Mouse (Mus musculus): ENCODE results near the gene Sorcs3. TPM values are rescaled to one million over a fixed set of nuclear protein-coding genes. Genes with fewer than 3 reads are reported as not detected.

The Sorcs3 gene
- polyA plus RNA-seq, 1 experiment from 2014 or later: 5.9 TPM

- Histone ChIP-seq H3K9ac (ENCODE audit: low read length) (no peak overlapping the region), H3K4me1 (ENCODE audit: control insufficient read depth, insufficient read depth, low read length) (no peaks in the 10 kb centered on the region), H3K36me3 (ENCODE audit: control insufficient read depth, insufficient read depth, low read length) (no peaks in the 10 kb centered on the region), H3K27ac (ENCODE audit: low read depth, low read length) (no peak overlapping the region), H3K4me3 (ENCODE audit: low read depth, low read length) (no peak overlapping the region), H3K4me2 (ENCODE audit: low read depth) (no peak overlapping the region), H3K9me3 (ENCODE audit: control insufficient read depth, low read length) (no peaks in the 10 kb centered on the region), H3K27me3 (ENCODE audit: control insufficient read depth, insufficient read depth, low read length) (no peaks in the 10 kb centered on the region)
- 42% methylated on average over 6 of the region's 6 CpGs for WGBS
- DNase-seq (ENCODE audit: low spot score): peak; percentile 27
- peak; percentile 53; the same call in 1 of the 2 replicates for ATAC-seq (ENCODE audit: insufficient read depth, low FRiP score, low TSS enrichment)
Observed at GRCm38 (mm10) chr19:48630671-48631327, 425.0 kb downstream of the Sorcs3 start.

GRCm38 (mm10) chr19:48642566-48642965 lies 436.7 kb downstream of the Sorcs3 start:
- WGBS: 90% methylated on average over 4 of the region's 4 CpGs

DNA sequence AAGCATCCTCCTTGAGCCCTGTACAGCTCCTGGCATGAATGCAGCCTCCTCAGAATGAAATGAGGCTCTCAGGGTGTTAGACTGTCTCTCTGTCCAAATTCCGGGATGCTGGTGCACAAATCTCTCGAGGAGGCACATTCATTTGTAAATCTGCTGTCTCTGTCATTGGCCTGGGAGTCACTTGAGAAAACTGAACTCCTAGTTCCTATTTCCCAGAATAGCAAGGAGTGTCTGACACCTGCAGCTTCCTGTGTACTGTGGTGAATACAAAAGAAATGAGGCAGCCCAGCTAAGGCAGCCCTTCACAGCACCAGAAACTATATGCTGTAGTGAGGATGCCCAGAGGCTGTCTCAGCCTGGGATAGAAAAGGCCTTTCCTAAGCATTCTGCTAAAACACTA lies 444.1 kb downstream of the Sorcs3 start:
- no peak for ATAC-seq (ENCODE audit: insufficient read depth, low FRiP score, low TSS enrichment)

More at GRCm38 (mm10) chr19:48642566-48642965, 436.7 kb downstream of the Sorcs3 start:
- no peaks in the 10 kb centered on the region for H3K9me3 ChIP-seq (ENCODE audit: control insufficient read depth, low read length)
- no peak overlapping the region for H3K4me3 ChIP-seq (ENCODE audit: low read depth, low read length)
- no peaks in the 10 kb centered on the region for H3K27me3 ChIP-seq (ENCODE audit: control insufficient read depth, insufficient read depth, low read length)
- H3K4me2 ChIP-seq (ENCODE audit: low read depth): no peak overlapping the region
- DNase-seq (ENCODE audit: low spot score): no peak
- ATAC-seq (ENCODE audit: insufficient read depth, low FRiP score, low TSS enrichment): no peak
- no peak overlapping the region for H3K27ac ChIP-seq (ENCODE audit: low read depth, low read length)
- no peaks in the 10 kb centered on the region for H3K4me1 ChIP-seq (ENCODE audit: control insufficient read depth, insufficient read depth, low read length)
- no peak overlapping the region for H3K9ac ChIP-seq (ENCODE audit: low read length)
- no peaks in the 10 kb centered on the region for H3K36me3 ChIP-seq (ENCODE audit: control insufficient read depth, insufficient read depth, low read length)

DNA sequence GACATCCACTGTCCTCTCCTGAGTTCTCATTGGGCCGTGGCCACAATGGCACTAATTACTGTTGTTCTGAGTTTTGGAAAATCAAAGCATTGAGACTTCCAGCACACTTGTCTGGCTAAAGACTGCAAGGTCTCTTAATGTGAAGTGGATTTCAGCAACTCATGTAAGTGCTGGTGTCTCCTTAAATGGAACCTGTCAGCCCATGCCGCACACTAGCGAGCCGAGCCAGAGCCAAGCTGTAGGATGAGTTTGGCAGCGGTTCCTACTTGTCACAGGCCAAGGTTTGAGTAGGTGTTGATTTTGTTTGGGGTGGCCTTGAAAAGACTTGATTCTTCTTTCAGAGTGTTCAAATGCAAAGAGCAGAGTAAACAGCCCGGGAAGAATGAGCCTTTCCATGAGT lies 445.8 kb downstream of the Sorcs3 start:
- DNase-seq (ENCODE audit: low spot score): no peak
- H3K27ac ChIP-seq (ENCODE audit: low read depth, low read length): no peak overlapping the region
- no peaks in the 10 kb centered on the region for H3K36me3 ChIP-seq (ENCODE audit: control insufficient read depth, insufficient read depth, low read length)
- H3K4me2 ChIP-seq (ENCODE audit: low read depth): no peak overlapping the region
- no peaks in the 10 kb centered on the region for H3K9me3 ChIP-seq (ENCODE audit: control insufficient read depth, low read length)
- H3K4me3 ChIP-seq (ENCODE audit: low read depth, low read length): no peak overlapping the region
- H3K9ac ChIP-seq (ENCODE audit: low read length): no peak overlapping the region
- no peaks in the 10 kb centered on the region for H3K4me1 ChIP-seq (ENCODE audit: control insufficient read depth, insufficient read depth, low read length)
- no peak for ATAC-seq (ENCODE audit: insufficient read depth, low FRiP score, low TSS enrichment)
- no peaks in the 10 kb centered on the region for H3K27me3 ChIP-seq (ENCODE audit: control insufficient read depth, insufficient read depth, low read length)
- 92% methylated on average over 6 of the region's 6 CpGs for WGBS

More for the DNA sequence above, 444.1 kb downstream of the Sorcs3 start:
- H3K9ac ChIP-seq (ENCODE audit: low read length): no peak overlapping the region
- no peak for DNase-seq (ENCODE audit: low spot score)
- H3K9me3 ChIP-seq (ENCODE audit: control insufficient read depth, low read length): no peaks in the 10 kb centered on the region
- no peaks in the 10 kb centered on the region for H3K27me3 ChIP-seq (ENCODE audit: control insufficient read depth, insufficient read depth, low read length)
- H3K4me2 ChIP-seq (ENCODE audit: low read depth): no peak overlapping the region
- no peaks in the 10 kb centered on the region for H3K4me1 ChIP-seq (ENCODE audit: control insufficient read depth, insufficient read depth, low read length)
- H3K27ac ChIP-seq (ENCODE audit: low read depth, low read length): no peak overlapping the region
- no peaks in the 10 kb centered on the region for H3K36me3 ChIP-seq (ENCODE audit: control insufficient read depth, insufficient read depth, low read length)
- 81% methylated on average over 2 of the region's 2 CpGs for WGBS
- no peak overlapping the region for H3K4me3 ChIP-seq (ENCODE audit: low read depth, low read length)

DNA sequence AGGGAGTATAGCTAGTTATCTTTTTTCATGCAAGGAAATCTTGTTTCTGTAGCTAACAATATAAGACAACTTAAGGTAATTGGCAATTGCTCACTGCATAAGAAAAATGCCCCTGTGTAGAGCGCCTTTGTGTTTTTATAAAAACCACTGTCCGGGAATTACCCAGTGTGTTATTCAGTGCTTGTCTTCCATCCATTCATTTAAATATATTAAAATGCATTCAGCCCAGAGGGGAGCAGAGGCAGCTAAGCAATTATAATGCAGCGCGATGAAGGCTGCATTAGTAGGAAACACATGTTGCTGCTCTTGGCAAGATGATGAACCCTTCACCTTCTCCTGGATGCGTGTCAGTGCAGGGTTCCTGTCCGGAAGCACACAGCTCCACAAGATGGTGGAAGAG lies 454.4 kb downstream of the Sorcs3 start:
- Histone ChIP-seq H3K4me3 (ENCODE audit: low read depth, low read length) (no peak overlapping the region), H3K36me3 (ENCODE audit: control insufficient read depth, insufficient read depth, low read length) (no peaks in the 10 kb centered on the region), H3K9me3 (ENCODE audit: control insufficient read depth, low read length) (no peaks in the 10 kb centered on the region), H3K4me2 (ENCODE audit: low read depth) (no peak overlapping the region), H3K4me1 (ENCODE audit: control insufficient read depth, insufficient read depth, low read length) (no peaks in the 10 kb centered on the region), H3K27ac (ENCODE audit: low read depth, low read length) (no peak overlapping the region), H3K9ac (ENCODE audit: low read length) (no peak overlapping the region), H3K27me3 (ENCODE audit: control insufficient read depth, insufficient read depth, low read length) (no peaks in the 10 kb centered on the region)
- 67% methylated on average over 6 of the region's 6 CpGs for WGBS
- ATAC-seq (ENCODE audit: insufficient read depth, low FRiP score, low TSS enrichment) (no peak), DNase-seq (ENCODE audit: low spot score) (no peak)

- H3K9ac ChIP-seq (ENCODE audit: low read length): no peak overlapping the region
- H3K4me2 ChIP-seq (ENCODE audit: low read depth): no peak overlapping the region
- no peaks in the 10 kb centered on the region for H3K36me3 ChIP-seq (ENCODE audit: control insufficient read depth, insufficient read depth, low read length)
- no peak overlapping the region for H3K27ac ChIP-seq (ENCODE audit: low read depth, low read length)
- DNase-seq (ENCODE audit: low spot score) (no peak), ATAC-seq (ENCODE audit: insufficient read depth, low FRiP score, low TSS enrichment) (no peak)
- WGBS: 94% methylated on average over 1 of the region's 1 CpGs
- no peaks in the 10 kb centered on the region for H3K9me3 ChIP-seq (ENCODE audit: control insufficient read depth, low read length)
- no peaks in the 10 kb centered on the region for H3K27me3 ChIP-seq (ENCODE audit: control insufficient read depth, insufficient read depth, low read length)
- H3K4me3 ChIP-seq (ENCODE audit: low read depth, low read length): no peak overlapping the region
- no peaks in the 10 kb centered on the region for H3K4me1 ChIP-seq (ENCODE audit: control insufficient read depth, insufficient read depth, low read length)
Observed at GRCm38 (mm10) chr19:48679896-48680295, 474.1 kb downstream of the Sorcs3 start.

GRCm38 (mm10) chr19:48682485-48682884 lies 476.7 kb downstream of the Sorcs3 start:
- H3K27ac ChIP-seq (ENCODE audit: low read depth, low read length): no peak overlapping the region
- H3K36me3 ChIP-seq (ENCODE audit: control insufficient read depth, insufficient read depth, low read length): no peaks in the 10 kb centered on the region
- DNase-seq (ENCODE audit: low spot score): no peak
- no peak for ATAC-seq (ENCODE audit: insufficient read depth, low FRiP score, low TSS enrichment)
- H3K4me1 ChIP-seq (ENCODE audit: control insufficient read depth, insufficient read depth, low read length): no peaks in the 10 kb centered on the region
- H3K27me3 ChIP-seq (ENCODE audit: control insufficient read depth, insufficient read depth, low read length): no peaks in the 10 kb centered on the region
- H3K9me3 ChIP-seq (ENCODE audit: control insufficient read depth, low read length): no peaks in the 10 kb centered on the region
- no peak overlapping the region for H3K9ac ChIP-seq (ENCODE audit: low read length)
- 87% methylated on average over 3 of the region's 3 CpGs for WGBS
- no peak overlapping the region for H3K4me2 ChIP-seq (ENCODE audit: low read depth)
- H3K4me3 ChIP-seq (ENCODE audit: low read depth, low read length): no peak overlapping the region

DNA sequence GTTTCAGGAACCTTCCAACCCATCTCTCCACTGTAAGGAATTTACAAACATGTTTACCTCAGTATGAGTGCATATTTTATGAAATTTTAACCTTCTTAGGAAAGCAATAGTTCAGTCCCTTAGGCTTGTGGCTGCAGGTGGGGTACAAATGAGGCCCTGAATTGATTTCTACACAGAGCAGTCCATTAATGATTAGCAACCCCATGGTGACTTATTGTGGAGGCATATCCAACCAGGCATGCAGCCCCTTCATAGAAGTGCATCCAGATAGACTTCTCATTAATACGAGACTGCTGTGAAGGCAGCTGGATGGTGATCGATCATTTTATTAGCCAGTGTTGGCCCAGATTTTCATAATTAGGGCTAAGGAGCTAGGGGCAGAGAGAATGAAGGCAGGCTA lies 480.5 kb downstream of the Sorcs3 start:
- no peak for DNase-seq (ENCODE audit: low spot score)
- Histone ChIP-seq H3K9ac (ENCODE audit: low read length) (no peak overlapping the region), H3K4me1 (ENCODE audit: control insufficient read depth, insufficient read depth, low read length) (no peaks in the 10 kb centered on the region), H3K27me3 (ENCODE audit: control insufficient read depth, insufficient read depth, low read length) (no peaks in the 10 kb centered on the region), H3K27ac (ENCODE audit: low read depth, low read length) (no peak overlapping the region), H3K9me3 (ENCODE audit: control insufficient read depth, low read length) (no peaks in the 10 kb centered on the region), H3K4me2 (ENCODE audit: low read depth) (no peak overlapping the region), H3K4me3 (ENCODE audit: low read depth, low read length) (no peak overlapping the region), H3K36me3 (ENCODE audit: control insufficient read depth, insufficient read depth, low read length) (no peaks in the 10 kb centered on the region)
- WGBS: 63% methylated on average over 2 of the region's 2 CpGs
- ATAC-seq (ENCODE audit: insufficient read depth, low FRiP score, low TSS enrichment): no peak

- no peak overlapping the region for H3K27ac ChIP-seq (ENCODE audit: low read depth, low read length)
- no peak overlapping the region for H3K4me3 ChIP-seq (ENCODE audit: low read depth, low read length)
- no peak overlapping the region for H3K4me2 ChIP-seq (ENCODE audit: low read depth)
- H3K4me1 ChIP-seq (ENCODE audit: control insufficient read depth, insufficient read depth, low read length): no peaks in the 10 kb centered on the region
- H3K9ac ChIP-seq (ENCODE audit: low read length): no peak overlapping the region
- no peaks in the 10 kb centered on the region for H3K36me3 ChIP-seq (ENCODE audit: control insufficient read depth, insufficient read depth, low read length)
- no peaks in the 10 kb centered on the region for H3K9me3 ChIP-seq (ENCODE audit: control insufficient read depth, low read length)
- ATAC-seq (ENCODE audit: insufficient read depth, low FRiP score, low TSS enrichment): no peak
- no peak for DNase-seq (ENCODE audit: low spot score)
- 38% methylated on average over 6 of the region's 6 CpGs for WGBS
- H3K27me3 ChIP-seq (ENCODE audit: control insufficient read depth, insufficient read depth, low read length): no peaks in the 10 kb centered on the region
Observed at GRCm38 (mm10) chr19:48700111-48700658, 494.4 kb downstream of the Sorcs3 start.
